Mouse (Mus musculus): ENCODE measurements around the gene Otop3. TPM values are rescaled to one million over a fixed set of nuclear protein-coding genes. Genes with fewer than 3 reads are reported as not detected.

The Otop3 gene
- not detected for polyA plus RNA-seq (2014; fragmentation: Illumina TruSeq; extraction: RNeasy Lipid Tissue Mini Kit (QIAGEN cat#74804); ENCODE audit: insufficient read depth, low read depth, low replicate concordance)

GRCm38 (mm10) chr11:115334531-115334930, at the start of gene Otop3:
TSS of gene Otop3 (plus strand) at chr11:115334731.

GRCm38 (mm10) chr11:115297214-115297826, 37.2 kb upstream of the Otop3 start, which contains the start of gene Fads6:
TSS of gene Fads6 (minus strand) at chr11:115297663.

GRCm38 (mm10) chr11:115306863-115307262, 27.7 kb upstream of the Otop3 start, which contains the start of gene Otop2:
TSS of gene Otop2 (plus strand) at chr11:115307163.

GRCm38 (mm10) chr11:115321906-115322693, 12.4 kb upstream of the Otop3 start, which contains the start of gene Ush1g:
TSS of gene Ush1g (minus strand) at chr11:115322041.

GRCm38 (mm10) chr11:115367395-115367944, 32.9 kb downstream of the Otop3 start, which contains the start of gene Hid1:
TSS of gene Hid1 (minus strand) at chr11:115367756.

GRCm38 (mm10) chr11:115381743-115382539, 47.4 kb downstream of the Otop3 start, which contains the start of gene Cdr2l:
TSS of gene Cdr2l (plus strand) at chr11:115381916.

Other genes starting within 250 kb of the Otop3 start
- 1.1 TPM for gene Rab37, start 243.3 kb upstream of the Otop3 start, polyA plus RNA-seq (2014; fragmentation: Illumina TruSeq; extraction: RNeasy Lipid Tissue Mini Kit (QIAGEN cat#74804); ENCODE audit: insufficient read depth, low read depth, low replicate concordance)
- 6.7 TPM for gene Cd300lf, start 200.7 kb upstream of the Otop3 start, polyA plus RNA-seq (2014; fragmentation: Illumina TruSeq; extraction: RNeasy Lipid Tissue Mini Kit (QIAGEN cat#74804); ENCODE audit: insufficient read depth, low read depth, low replicate concordance)
- gene Slc9a3r1, start 171.4 kb upstream of the Otop3 start, polyA plus RNA-seq (2014; fragmentation: Illumina TruSeq; extraction: RNeasy Lipid Tissue Mini Kit (QIAGEN cat#74804); ENCODE audit: insufficient read depth, low read depth, low replicate concordance): 44.9 TPM
- gene Tmem104, start 147.2 kb upstream of the Otop3 start, polyA plus RNA-seq (2014; fragmentation: Illumina TruSeq; extraction: RNeasy Lipid Tissue Mini Kit (QIAGEN cat#74804); ENCODE audit: insufficient read depth, low read depth, low replicate concordance): 4.0 TPM
- 33.1 TPM for gene Nat9, start 146.9 kb upstream of the Otop3 start, polyA plus RNA-seq (2014; fragmentation: Illumina TruSeq; extraction: RNeasy Lipid Tissue Mini Kit (QIAGEN cat#74804); ENCODE audit: insufficient read depth, low read depth, low replicate concordance)
- gene Grin2c, start 67.5 kb upstream of the Otop3 start, polyA plus RNA-seq (2014; fragmentation: Illumina TruSeq; extraction: RNeasy Lipid Tissue Mini Kit (QIAGEN cat#74804); ENCODE audit: insufficient read depth, low read depth, low replicate concordance): 0.39 TPM
- 6.9 TPM for gene Fdxr, start 57.7 kb upstream of the Otop3 start, polyA plus RNA-seq (2014; fragmentation: Illumina TruSeq; extraction: RNeasy Lipid Tissue Mini Kit (QIAGEN cat#74804); ENCODE audit: insufficient read depth, low read depth, low replicate concordance)
- gene Fads6, start 37.1 kb upstream of the Otop3 start, polyA plus RNA-seq (2014; fragmentation: Illumina TruSeq; extraction: RNeasy Lipid Tissue Mini Kit (QIAGEN cat#74804); ENCODE audit: insufficient read depth, low read depth, low replicate concordance): 0.99 TPM
- gene Otop2, start 27.6 kb upstream of the Otop3 start, polyA plus RNA-seq (2014; fragmentation: Illumina TruSeq; extraction: RNeasy Lipid Tissue Mini Kit (QIAGEN cat#74804); ENCODE audit: insufficient read depth, low read depth, low replicate concordance): not detected
- not detected for gene Ush1g, start 12.7 kb upstream of the Otop3 start, polyA plus RNA-seq (2014; fragmentation: Illumina TruSeq; extraction: RNeasy Lipid Tissue Mini Kit (QIAGEN cat#74804); ENCODE audit: insufficient read depth, low read depth, low replicate concordance)
- gene Hid1, start 33.0 kb downstream of the Otop3 start, polyA plus RNA-seq (2014; fragmentation: Illumina TruSeq; extraction: RNeasy Lipid Tissue Mini Kit (QIAGEN cat#74804); ENCODE audit: insufficient read depth, low read depth, low replicate concordance): 11.8 TPM
- gene Cdr2l, start 47.2 kb downstream of the Otop3 start, polyA plus RNA-seq (2014; fragmentation: Illumina TruSeq; extraction: RNeasy Lipid Tissue Mini Kit (QIAGEN cat#74804); ENCODE audit: insufficient read depth, low read depth, low replicate concordance): 7.4 TPM
- 89.2 TPM for gene Mrpl58, start 69.0 kb downstream of the Otop3 start, polyA plus RNA-seq (2014; fragmentation: Illumina TruSeq; extraction: RNeasy Lipid Tissue Mini Kit (QIAGEN cat#74804); ENCODE audit: insufficient read depth, low read depth, low replicate concordance)
- gene Atp5h, start 85.2 kb downstream of the Otop3 start, polyA plus RNA-seq (2014; fragmentation: Illumina TruSeq; extraction: RNeasy Lipid Tissue Mini Kit (QIAGEN cat#74804); ENCODE audit: insufficient read depth, low read depth, low replicate concordance): 582 TPM
- gene Kctd2, start 85.4 kb downstream of the Otop3 start, polyA plus RNA-seq (2014; fragmentation: Illumina TruSeq; extraction: RNeasy Lipid Tissue Mini Kit (QIAGEN cat#74804); ENCODE audit: insufficient read depth, low read depth, low replicate concordance): 47.3 TPM
- not detected for gene Trim80, start 105.8 kb downstream of the Otop3 start, polyA plus RNA-seq (2014; fragmentation: Illumina TruSeq; extraction: RNeasy Lipid Tissue Mini Kit (QIAGEN cat#74804); ENCODE audit: insufficient read depth, low read depth, low replicate concordance)
- gene Slc16a5, start 127.7 kb downstream of the Otop3 start, polyA plus RNA-seq (2014; fragmentation: Illumina TruSeq; extraction: RNeasy Lipid Tissue Mini Kit (QIAGEN cat#74804); ENCODE audit: insufficient read depth, low read depth, low replicate concordance): 0.43 TPM
- gene Armc7, start 140.9 kb downstream of the Otop3 start, polyA plus RNA-seq (2014; fragmentation: Illumina TruSeq; extraction: RNeasy Lipid Tissue Mini Kit (QIAGEN cat#74804); ENCODE audit: insufficient read depth, low read depth, low replicate concordance): 5.3 TPM
- 76.7 TPM for gene Nt5c, start 157.1 kb downstream of the Otop3 start, polyA plus RNA-seq (2014; fragmentation: Illumina TruSeq; extraction: RNeasy Lipid Tissue Mini Kit (QIAGEN cat#74804); ENCODE audit: insufficient read depth, low read depth, low replicate concordance)
- 84.1 TPM for gene Jpt1, start 179.7 kb downstream of the Otop3 start, polyA plus RNA-seq (2014; fragmentation: Illumina TruSeq; extraction: RNeasy Lipid Tissue Mini Kit (QIAGEN cat#74804); ENCODE audit: insufficient read depth, low read depth, low replicate concordance)
- gene Sumo2, start 201.5 kb downstream of the Otop3 start, polyA plus RNA-seq (2014; fragmentation: Illumina TruSeq; extraction: RNeasy Lipid Tissue Mini Kit (QIAGEN cat#74804); ENCODE audit: insufficient read depth, low read depth, low replicate concordance): 241 TPM
- 43.6 TPM for gene Nup85, start 229.7 kb downstream of the Otop3 start, polyA plus RNA-seq (2014; fragmentation: Illumina TruSeq; extraction: RNeasy Lipid Tissue Mini Kit (QIAGEN cat#74804); ENCODE audit: insufficient read depth, low read depth, low replicate concordance)